Mouse (Mus musculus): ENCODE data around the gene Iars. TPM values are rescaled to one million over a fixed set of nuclear protein-coding genes. Genes with fewer than 3 reads are reported as not detected.
"Not testable (repeated sequence)": the region's sequence is repeated elsewhere in the genome, so short reads cannot be mapped to it uniquely, and the experiment has no call there.

The Iars gene
- polyA plus RNA-seq, 1 experiment from 2014 or later = 65.3 TPM

DNA sequence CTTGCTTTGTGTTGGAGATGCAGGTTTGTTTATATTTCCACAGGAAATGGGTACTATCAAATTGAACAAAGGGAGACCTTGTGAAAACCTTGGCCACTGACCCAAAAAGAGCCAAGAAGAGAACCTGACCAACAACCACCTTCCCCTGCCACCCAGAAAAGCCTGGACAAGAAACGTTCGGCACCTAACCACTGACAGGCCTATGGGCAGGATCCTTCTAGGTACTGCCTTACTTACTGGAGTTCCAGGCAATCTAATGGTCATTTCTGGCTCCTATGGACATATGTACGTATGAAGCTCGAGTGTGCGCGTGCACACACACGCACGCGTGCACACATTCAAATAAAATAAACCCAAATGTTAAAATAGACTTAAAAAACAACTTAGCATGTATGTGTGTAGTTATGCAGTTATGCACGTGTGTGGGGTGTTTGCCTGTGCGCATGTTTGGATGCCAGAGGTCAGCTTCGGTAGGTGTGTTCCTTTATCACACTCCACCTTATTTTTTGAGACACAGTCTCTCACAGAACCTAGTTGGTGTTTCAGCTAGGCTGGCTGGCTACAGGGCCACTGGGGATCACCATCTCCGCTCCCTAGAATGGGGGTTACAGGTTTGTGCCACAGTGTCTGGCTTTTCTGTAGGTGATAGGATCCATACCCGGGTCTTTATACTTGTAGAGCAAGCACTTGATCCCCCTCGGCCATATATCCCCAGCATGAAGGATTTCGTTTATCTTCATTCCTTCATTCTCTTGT, 59.6 kb downstream of the Iars start:
- H3K4me3 ChIP-seq = no peak overlapping the region
- no peaks in the 10 kb centered on the region for H3K9me3 ChIP-seq
- 90% methylated on average over 16 of the region's 16 CpGs for WGBS
- no peaks in the 10 kb centered on the region for H3K27me3 ChIP-seq
- H3K36me3 ChIP-seq = no peaks in the 10 kb centered on the region
- H3K4me1 ChIP-seq = no peaks in the 10 kb centered on the region
- no peak overlapping the region for H3K4me2 ChIP-seq
- no peak for ATAC-seq (ENCODE audit: insufficient number of reproducible peaks, low FRiP score, low TSS enrichment, low read depth)
- no peak overlapping the region for H3K27ac ChIP-seq
- H3K9ac ChIP-seq = no peak overlapping the region

- WGBS = 80% methylated on average over 9 of the region's 9 CpGs
- no peak overlapping the region for H3K4me3 ChIP-seq
- no peak overlapping the region for H3K4me2 ChIP-seq
- H3K27ac ChIP-seq = no peak overlapping the region
- ATAC-seq (ENCODE audit: insufficient number of reproducible peaks, low FRiP score, low TSS enrichment, low read depth) = no peak
- H3K36me3 ChIP-seq = no peaks in the 10 kb centered on the region
- H3K4me1 ChIP-seq = no peaks in the 10 kb centered on the region
- H3K9me3 ChIP-seq = no peaks in the 10 kb centered on the region
- no peaks in the 10 kb centered on the region for H3K27me3 ChIP-seq
- no peak overlapping the region for H3K9ac ChIP-seq
Measured at GRCm38 (mm10) chr13:49756591-49756990, 74.7 kb downstream of the Iars start.

GRCm38 (mm10) chr13:49757966-49758365, 76.1 kb downstream of the Iars start:
- Histone ChIP-seq H3K36me3 (no peaks in the 10 kb centered on the region), H3K9ac (no peak overlapping the region)
- WGBS = 86% methylated on average over 4 of the region's 4 CpGs

DNA sequence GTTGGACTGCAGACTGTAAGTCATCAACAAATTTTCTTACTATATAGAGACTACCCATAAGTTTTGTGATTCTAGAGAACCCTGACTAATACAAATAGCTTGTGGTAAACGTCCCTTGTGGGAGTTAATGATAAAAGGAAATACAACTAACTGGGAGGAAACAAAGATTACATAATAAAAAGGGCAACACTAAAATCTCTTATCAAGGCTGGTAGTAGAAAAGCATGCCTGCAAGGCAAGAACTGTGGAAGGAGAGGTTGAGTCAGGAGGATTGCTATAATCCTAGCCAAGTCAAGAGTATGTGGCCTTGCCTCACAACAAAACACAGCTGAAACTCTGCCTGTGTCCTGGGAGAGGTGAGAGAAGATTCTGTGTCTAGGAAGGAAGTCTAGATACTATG, 78.8 kb downstream of the Iars start:
- Histone ChIP-seq H3K27me3 (no peaks in the 10 kb centered on the region), H3K27ac (no peak overlapping the region)
- WGBS = 65% methylated on average over 1 of the region's 1 CpGs

More at GRCm38 (mm10) chr13:49757966-49758365, 76.1 kb downstream of the Iars start:
- no peak for ATAC-seq (ENCODE audit: insufficient number of reproducible peaks, low FRiP score, low TSS enrichment, low read depth)
- Histone ChIP-seq H3K9me3 (no peaks in the 10 kb centered on the region), H3K27me3 (no peaks in the 10 kb centered on the region), H3K4me1 (no peaks in the 10 kb centered on the region), H3K4me3 (no peak overlapping the region), H3K4me2 (no peak overlapping the region), H3K27ac (no peak overlapping the region)

DNA sequence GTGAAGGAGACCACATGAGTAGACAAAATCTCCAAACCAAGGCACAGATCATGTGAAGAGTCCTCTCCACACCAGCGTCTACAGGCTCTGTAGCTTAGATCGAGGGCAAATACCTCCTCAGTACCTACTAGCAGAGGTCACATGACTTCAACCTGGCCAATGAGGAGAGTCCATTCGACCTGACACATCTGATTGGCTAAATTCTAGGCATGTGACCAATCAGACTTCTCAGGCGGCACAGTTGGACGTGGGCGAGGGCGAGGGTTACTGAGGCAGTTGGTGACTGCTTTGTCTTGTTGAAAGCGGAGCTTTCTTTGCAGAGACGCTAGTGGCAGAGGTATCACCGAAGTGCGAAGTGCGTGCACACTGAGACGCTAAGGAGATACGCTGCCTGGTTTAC, 80.3 kb downstream of the Iars start:
- Histone ChIP-seq H3K27ac (no peak overlapping the region), H3K9ac (no peak overlapping the region)
- 89% methylated on average over 14 of the region's 14 CpGs for WGBS

More for the DNA sequence above, 78.8 kb downstream of the Iars start:
- no peak overlapping the region for H3K9ac ChIP-seq
- no peak for ATAC-seq (ENCODE audit: insufficient number of reproducible peaks, low FRiP score, low TSS enrichment, low read depth)
- H3K4me2 ChIP-seq = no peak overlapping the region
- H3K4me3 ChIP-seq = no peak overlapping the region
- no peaks in the 10 kb centered on the region for H3K4me1 ChIP-seq
- H3K9me3 ChIP-seq = no peaks in the 10 kb centered on the region
- H3K36me3 ChIP-seq = no peaks in the 10 kb centered on the region

GRCm38 (mm10) chr13:49765306-49765705, 83.4 kb downstream of the Iars start:
- 89% methylated on average over 8 of the region's 8 CpGs for WGBS
- no peak overlapping the region for H3K9ac ChIP-seq
- no peak for ATAC-seq (ENCODE audit: insufficient number of reproducible peaks, low FRiP score, low TSS enrichment, low read depth)

More for the DNA sequence above, 80.3 kb downstream of the Iars start:
- Histone ChIP-seq H3K9me3 (no peaks in the 10 kb centered on the region), H3K36me3 (no peaks in the 10 kb centered on the region), H3K4me1 (no peaks in the 10 kb centered on the region), H3K27me3 (no peaks in the 10 kb centered on the region), H3K4me3 (no peak overlapping the region), H3K4me2 (no peak overlapping the region)
- ATAC-seq (ENCODE audit: insufficient number of reproducible peaks, low FRiP score, low TSS enrichment, low read depth) = no peak

GRCm38 (mm10) chr13:49766269-49766668, 84.4 kb downstream of the Iars start:
- no peaks in the 10 kb centered on the region for H3K27me3 ChIP-seq
- no peak overlapping the region for H3K4me2 ChIP-seq
- WGBS = 46% methylated on average over 9 of the region's 9 CpGs
- no peaks in the 10 kb centered on the region for H3K4me1 ChIP-seq
- H3K4me3 ChIP-seq = no peak overlapping the region
- H3K27ac ChIP-seq = no peak overlapping the region
- H3K9ac ChIP-seq = no peak overlapping the region
- ATAC-seq (ENCODE audit: insufficient number of reproducible peaks, low FRiP score, low TSS enrichment, low read depth) = no peak
- H3K9me3 ChIP-seq = no peaks in the 10 kb centered on the region
- H3K36me3 ChIP-seq = no peaks in the 10 kb centered on the region

More at GRCm38 (mm10) chr13:49765306-49765705, 83.4 kb downstream of the Iars start:
- Histone ChIP-seq H3K27ac (no peak overlapping the region), H3K4me2 (no peak overlapping the region), H3K36me3 (no peaks in the 10 kb centered on the region), H3K4me1 (no peaks in the 10 kb centered on the region), H3K27me3 (no peaks in the 10 kb centered on the region), H3K9me3 (no peaks in the 10 kb centered on the region), H3K4me3 (no peak overlapping the region)

GRCm38 (mm10) chr13:49768048-49768447, 86.1 kb downstream of the Iars start:
- Histone ChIP-seq H3K9me3 (no peaks in the 10 kb centered on the region), H3K4me2 (no peak overlapping the region), H3K27me3 (no peaks in the 10 kb centered on the region), H3K36me3 (no peaks in the 10 kb centered on the region), H3K27ac (no peak overlapping the region), H3K4me3 (no peak overlapping the region), H3K9ac (no peak overlapping the region), H3K4me1 (no peaks in the 10 kb centered on the region)
- ATAC-seq (ENCODE audit: insufficient number of reproducible peaks, low FRiP score, low TSS enrichment, low read depth) = no peak
- WGBS = 73% methylated on average over 2 of the region's 2 CpGs

- Histone ChIP-seq H3K4me1 (no peaks in the 10 kb centered on the region), H3K27me3 (no peaks in the 10 kb centered on the region), H3K9me3 (no peaks in the 10 kb centered on the region), H3K9ac (no peak overlapping the region), H3K27ac (no peak overlapping the region), H3K36me3 (no peaks in the 10 kb centered on the region), H3K4me2 (no peak overlapping the region), H3K4me3 (no peak overlapping the region)
- ATAC-seq (ENCODE audit: insufficient number of reproducible peaks, low FRiP score, low TSS enrichment, low read depth) = no peak
- 84% methylated on average over 16 of the region's 16 CpGs for WGBS
Measured at GRCm38 (mm10) chr13:49769111-49769510, 87.2 kb downstream of the Iars start.

DNA sequence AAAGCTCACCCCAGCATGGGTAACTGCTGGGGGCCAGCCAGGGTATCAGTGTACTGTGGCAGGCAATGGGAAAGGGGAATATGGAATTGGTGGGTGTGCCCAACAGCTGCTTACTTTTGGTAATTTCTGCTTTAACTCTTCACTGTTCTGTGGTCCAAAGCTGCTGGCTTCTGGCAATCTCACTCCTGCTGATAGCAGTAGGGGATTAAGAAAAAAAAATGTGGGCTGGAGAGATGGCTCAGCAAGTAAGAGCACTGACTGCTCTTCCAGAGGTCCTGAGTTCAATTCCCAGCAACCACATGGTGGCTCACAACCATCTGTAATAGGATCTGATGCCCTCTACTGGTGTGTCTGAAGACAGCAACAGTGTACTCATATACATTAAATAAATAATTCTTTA, 89.6 kb downstream of the Iars start:
- not testable (repeated sequence) for H3K36me3 ChIP-seq; H3K4me2 ChIP-seq; H3K9me3 ChIP-seq; H3K9ac ChIP-seq; H3K4me3 ChIP-seq; H3K4me1 ChIP-seq; ATAC-seq (ENCODE audit: insufficient number of reproducible peaks, low FRiP score, low TSS enrichment, low read depth); H3K27ac ChIP-seq; H3K27me3 ChIP-seq

All from limb, embryonic 15.5 days (tissue).